Mouse (Mus musculus): Measurements from ENCODE around the gene Ndufa13. TPM values are rescaled to one million over a fixed set of nuclear protein-coding genes. Genes with fewer than 3 reads are reported as not detected.

Ndufa13 gene
- total RNA-seq, 1 experiment, result 146 TPM

DNA sequence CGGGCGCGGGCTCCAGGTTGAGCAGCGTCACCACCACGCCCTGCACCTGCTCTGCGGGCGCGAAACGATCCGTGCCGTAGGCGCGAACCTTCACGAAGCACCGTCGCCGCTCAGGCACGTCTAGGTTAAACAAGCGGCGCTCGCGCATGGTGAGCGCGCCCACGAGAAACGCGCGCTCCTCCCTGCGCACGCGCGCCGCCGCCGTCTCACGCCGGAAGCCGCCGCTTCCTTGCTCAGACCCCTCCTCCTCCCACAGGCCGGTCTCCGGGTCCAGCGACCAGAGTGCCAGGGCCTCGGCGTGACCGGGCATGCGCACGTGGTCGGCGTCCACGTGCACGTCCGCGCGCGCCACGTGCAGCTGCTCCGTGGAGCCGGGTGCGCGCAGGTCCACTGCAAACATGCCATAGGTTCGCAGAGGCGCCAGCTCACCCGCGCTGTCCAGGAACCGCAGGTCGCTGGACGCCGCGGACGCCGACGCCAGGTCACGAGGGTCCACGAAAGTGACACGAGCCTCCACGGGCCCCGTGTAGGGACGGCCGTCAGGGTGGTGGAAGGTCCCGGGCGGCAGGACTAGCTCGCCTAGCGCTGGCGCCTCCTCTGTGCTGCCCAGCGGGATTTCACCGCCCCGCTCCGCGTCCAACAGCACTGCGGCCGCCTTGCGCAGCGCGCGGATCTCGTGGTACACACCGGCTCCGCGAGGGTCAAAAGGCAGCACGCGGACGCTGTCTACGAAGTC, 20.2 kb downstream of the Ndufa13 start:
- Histone ChIP-seq H3K27ac (ENCODE audit: insufficient read depth, low read depth, low read length, poor library complexity, severe bottlenecking) (no peak overlapping the region), H3K9ac (ENCODE audit: insufficient read depth, low read depth, low read length, poor library complexity, severe bottlenecking) (peak overlapping the region; percentile 18; the same call in 1 of the 2 replicates), H3K4me1 (ENCODE audit: control insufficient read depth in 2 of 2, insufficient read depth in 2 of 2, low read length in 2 of 2, poor library complexity in 1 of 2) (peaks cover 0 to 15% of the 10 kb centered on the region in 2 experiments; a peak in 1 of 4 replicates), H3K9me3 (ENCODE audit: control insufficient read depth, insufficient read depth, low read depth, low read length) (no peaks in the 10 kb centered on the region), H3K36me3 (ENCODE audit: control insufficient read depth, insufficient read depth, low read length, poor library complexity, severe bottlenecking) (no peaks in the 10 kb centered on the region), H3K4me3 (ENCODE audit: insufficient read depth in 1 of 2, low read depth in 1 of 2, low read length in 2 of 2, poor library complexity in 1 of 2, severe bottlenecking in 1 of 2) (peak overlapping the region; percentile 40 to 55; a peak in 3 of 4 replicates)
- in situ Hi-C loops (cut with MboI; ENCODE audit: low sequenced_read_pairs in 2 of 2, unreplicated experiment in 2 of 2), result no loop called here
- no peak for DNase-seq (ENCODE audit: low read depth, low spot score)
- TF ChIP-seq CHD2 (IDR thresholded peaks at IDR 0.05; ENCODE audit: low read depth, low read length) (no peak), ZC3H11A (IDR thresholded peaks at IDR 0.05; ENCODE audit: borderline replicate concordance, low read depth, low read length) (no peak), HCFC1 (IDR thresholded peaks at IDR 0.05; ENCODE audit: borderline replicate concordance, insufficient read depth, low read length) (no peak), ZNF384 (IDR thresholded peaks at IDR 0.05; ENCODE audit: low read depth, low read length) (no peak), MAFK (IDR thresholded peaks at IDR 0.05; ENCODE audit: insufficient read depth, low read depth, low read length) (no peak)

- in situ Hi-C loops (cut with MboI; ENCODE audit: low sequenced_read_pairs in 2 of 2, unreplicated experiment in 2 of 2), result no loop called here
- no peak for DNase-seq (ENCODE audit: low read depth, low spot score)
- TF ChIP-seq MAFK (IDR thresholded peaks at IDR 0.05; ENCODE audit: insufficient read depth, low read depth, low read length) (no peak), CHD2 (IDR thresholded peaks at IDR 0.05; ENCODE audit: low read depth, low read length) (no peak), ZNF384 (IDR thresholded peaks at IDR 0.05; ENCODE audit: low read depth, low read length) (no peak), HCFC1 (IDR thresholded peaks at IDR 0.05; ENCODE audit: borderline replicate concordance, insufficient read depth, low read length) (no peak), ZC3H11A (IDR thresholded peaks at IDR 0.05; ENCODE audit: borderline replicate concordance, low read depth, low read length) (no peak)
- Histone ChIP-seq H3K27ac (ENCODE audit: insufficient read depth, low read depth, low read length, poor library complexity, severe bottlenecking) (no peak overlapping the region), H3K9me3 (ENCODE audit: control insufficient read depth, insufficient read depth, low read depth, low read length) (no peaks in the 10 kb centered on the region), H3K9ac (ENCODE audit: insufficient read depth, low read depth, low read length, poor library complexity, severe bottlenecking) (peak overlapping the region; percentile 56), H3K4me3 (ENCODE audit: insufficient read depth in 1 of 2, low read depth in 1 of 2, low read length in 2 of 2, poor library complexity in 1 of 2, severe bottlenecking in 1 of 2) (peak overlapping the region; percentile 49 to 55), H3K4me1 (ENCODE audit: control insufficient read depth in 2 of 2, insufficient read depth in 2 of 2, low read length in 2 of 2, poor library complexity in 1 of 2) (peaks cover 0 to 15% of the 10 kb centered on the region in 2 experiments; a peak in 1 of 4 replicates), H3K36me3 (ENCODE audit: control insufficient read depth, insufficient read depth, low read length, poor library complexity, severe bottlenecking) (no peaks in the 10 kb centered on the region)
Observed at GRCm38 (mm10) chr8:69881261-69881865, 21.0 kb downstream of the Ndufa13 start.

DNA sequence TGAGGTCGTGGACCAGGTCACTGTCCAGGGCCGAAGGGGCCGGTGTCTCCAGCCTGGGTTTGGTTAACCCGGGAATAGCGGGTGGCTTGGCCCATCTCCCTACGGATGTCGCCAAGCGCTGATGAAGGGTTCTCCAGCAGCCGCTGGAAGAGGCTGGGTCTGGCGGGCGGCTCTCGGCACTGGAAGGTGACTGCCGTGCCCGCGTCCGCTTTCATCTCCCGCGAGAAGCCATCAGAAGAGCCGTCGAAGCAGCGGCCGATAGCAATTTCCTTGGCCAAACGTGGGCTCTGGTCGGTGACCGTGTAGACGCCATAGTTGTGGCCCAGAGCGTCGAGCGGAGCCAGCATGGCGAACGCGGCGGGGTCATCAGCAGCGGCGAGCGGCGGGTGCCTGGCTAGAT, 21.5 kb downstream of the Ndufa13 start:
- TF ChIP-seq CHD2 (IDR thresholded peaks at IDR 0.05; ENCODE audit: low read depth, low read length) (no peak), HCFC1 (IDR thresholded peaks at IDR 0.05; ENCODE audit: borderline replicate concordance, insufficient read depth, low read length) (no peak), ZC3H11A (IDR thresholded peaks at IDR 0.05; ENCODE audit: borderline replicate concordance, low read depth, low read length) (no peak), ZNF384 (IDR thresholded peaks at IDR 0.05; ENCODE audit: low read depth, low read length) (no peak), MAFK (IDR thresholded peaks at IDR 0.05; ENCODE audit: insufficient read depth, low read depth, low read length) (no peak)
- H3K27ac ChIP-seq (ENCODE audit: insufficient read depth, low read depth, low read length, poor library complexity, severe bottlenecking), result no peak overlapping the region
- H3K9me3 ChIP-seq (ENCODE audit: control insufficient read depth, insufficient read depth, low read depth, low read length), result no peaks in the 10 kb centered on the region
- no peak for DNase-seq (ENCODE audit: low read depth, low spot score)
- no peaks in the 10 kb centered on the region for H3K36me3 ChIP-seq (ENCODE audit: control insufficient read depth, insufficient read depth, low read length, poor library complexity, severe bottlenecking)
- in situ Hi-C loops (cut with MboI; ENCODE audit: low sequenced_read_pairs in 2 of 2, unreplicated experiment in 2 of 2), result no loop called here
- peaks cover 0 to 12% of the 10 kb centered on the region in 2 experiments; a peak in 1 of 4 replicates for H3K4me1 ChIP-seq (ENCODE audit: control insufficient read depth in 2 of 2, insufficient read depth in 2 of 2, low read length in 2 of 2, poor library complexity in 1 of 2)
- H3K9ac ChIP-seq (ENCODE audit: insufficient read depth, low read depth, low read length, poor library complexity, severe bottlenecking), result peak overlapping the region; percentile 56
- peak overlapping the region; percentile 49 to 55; a peak in 3 of 4 replicates for H3K4me3 ChIP-seq (ENCODE audit: insufficient read depth in 1 of 2, low read depth in 1 of 2, low read length in 2 of 2, poor library complexity in 1 of 2, severe bottlenecking in 1 of 2)

GRCm38 (mm10) chr8:69879678-69880077, 22.7 kb downstream of the Ndufa13 start:
- Histone ChIP-seq H3K27ac (ENCODE audit: insufficient read depth, low read depth, low read length, poor library complexity, severe bottlenecking) (no peak overlapping the region), H3K4me1 (ENCODE audit: control insufficient read depth in 2 of 2, insufficient read depth in 2 of 2, low read length in 2 of 2, poor library complexity in 1 of 2) (peaks cover 0 to 8% of the 10 kb centered on the region in 2 experiments; a peak in 1 of 4 replicates), H3K9me3 (ENCODE audit: control insufficient read depth, insufficient read depth, low read depth, low read length) (no peaks in the 10 kb centered on the region), H3K9ac (ENCODE audit: insufficient read depth, low read depth, low read length, poor library complexity, severe bottlenecking) (no peak overlapping the region), H3K4me3 (ENCODE audit: insufficient read depth in 1 of 2, low read depth in 1 of 2, low read length in 2 of 2, poor library complexity in 1 of 2, severe bottlenecking in 1 of 2) (no peak overlapping the region), H3K36me3 (ENCODE audit: control insufficient read depth, insufficient read depth, low read length, poor library complexity, severe bottlenecking) (no peaks in the 10 kb centered on the region)
- TF ChIP-seq CHD2 (IDR thresholded peaks at IDR 0.05; ENCODE audit: low read depth, low read length), result no peak
- no peak for DNase-seq (ENCODE audit: low read depth, low spot score)
- in situ Hi-C loops (cut with MboI; ENCODE audit: low sequenced_read_pairs in 2 of 2, unreplicated experiment in 2 of 2), result loop anchor here in 1 of 2 experiments (10.0 kb wide), 1 partner anchor 555 kb away; no protein-coding TSS in a partner anchor
